Mouse (Mus musculus) intestine, embryonic 15.5 days (tissue): ENCODE measurements around the gene Shisa5. TPM values are rescaled to one million over a fixed set of nuclear protein-coding genes. Genes with fewer than 3 reads are reported as not detected.

Experiments
- ATAC-seq: fragments of 200-750 bp; cut with Nextera tagmentation; 2 replicates; pipeline ENCODE4 v1.8.0; 2017; ENCODE audit warnings: moderate TSS enrichment, moderate library complexity
- H3K27ac ChIP-seq: fragments of 300-500 bp; sonication (generic); 2 replicates; pipeline ENCODE4 v1.5.1; 2015; ENCODE audit warnings: mild to moderate bottlenecking, inconsistent platforms
- H3K27me3 ChIP-seq: fragments of 300-500 bp; sonication (generic); replicated peaks from 2 replicates; pipeline ENCODE4 v1.6.1; 2015; ENCODE audit warnings: inconsistent platforms
- H3K36me3 ChIP-seq: fragments of 300-500 bp; sonication (generic); 2 replicates; pipeline ENCODE4 v1.6.1; 2015; ENCODE audit warnings: inconsistent platforms
- H3K4me1 ChIP-seq: fragments of 300-500 bp; sonication (generic); replicated peaks from 2 replicates; pipeline ENCODE4 v1.6.1; 2015; ENCODE audit warnings: inconsistent platforms
- H3K4me2 ChIP-seq: fragments of 300-500 bp; sonication (generic); replicated peaks from 2 replicates; pipeline ENCODE4 v1.6.1; 2015; ENCODE audit warnings: mild to moderate bottlenecking, inconsistent platforms
- H3K4me3 ChIP-seq: fragments of 300-500 bp; sonication (generic); replicated peaks from 2 replicates; pipeline ENCODE4 v1.5.1; 2015; ENCODE audit warnings: inconsistent platforms
- H3K9ac ChIP-seq: fragments of 300-500 bp; sonication (generic); 2 replicates; pipeline ENCODE4 v1.6.1; 2015; ENCODE audit warnings: inconsistent platforms
- H3K9me3 ChIP-seq: fragments of 300-500 bp; sonication (generic); 2 replicates; pipeline ENCODE4 v1.6.1; 2016; ENCODE audit warnings: inconsistent platforms
- WGBS: fragments of 180-500 bp; shearing (Covaris S2); methylation state at CpG from one replicate; pipeline ENCODE4 v1.1.7; 2015; 5-methylcytosine and 5-hydroxymethylcytosine counted together
- polyA plus RNA-seq: library from polyadenylated mRNA; unstranded; fragments of >200 nt; fragmentation: Nextera tagmentation; extraction: Ambion mirVana; gene quantifications from 2 replicates; pipeline ENCODE4 v1.2.1, GENCODE M21; 2015

Shisa5 gene
- polyA plus RNA-seq, 1 experiment from 2014 or later, result 112 TPM

DNA sequence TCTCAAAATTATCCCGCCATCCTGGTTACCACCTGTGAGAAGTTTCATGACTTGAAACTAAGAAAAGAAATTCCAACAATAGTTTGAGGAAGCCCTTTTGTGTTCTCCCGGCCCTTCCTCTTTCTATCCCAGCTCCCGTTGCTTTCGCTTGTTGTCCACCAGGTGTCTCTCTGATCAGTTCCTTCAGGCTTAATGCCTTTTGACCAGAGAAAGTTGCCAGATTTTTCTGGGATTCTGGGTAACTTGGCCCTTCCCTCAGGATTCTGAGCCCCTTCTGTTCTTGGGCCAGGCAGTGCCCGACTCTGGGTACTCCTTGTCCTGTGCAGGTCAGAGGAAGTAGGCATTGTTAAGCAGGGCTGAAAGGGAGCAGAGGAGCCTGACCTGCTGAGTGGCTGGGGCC is 49.6 kb downstream of the Shisa5 start:
- H3K4me2 ChIP-seq, result no peak overlapping the region

DNA sequence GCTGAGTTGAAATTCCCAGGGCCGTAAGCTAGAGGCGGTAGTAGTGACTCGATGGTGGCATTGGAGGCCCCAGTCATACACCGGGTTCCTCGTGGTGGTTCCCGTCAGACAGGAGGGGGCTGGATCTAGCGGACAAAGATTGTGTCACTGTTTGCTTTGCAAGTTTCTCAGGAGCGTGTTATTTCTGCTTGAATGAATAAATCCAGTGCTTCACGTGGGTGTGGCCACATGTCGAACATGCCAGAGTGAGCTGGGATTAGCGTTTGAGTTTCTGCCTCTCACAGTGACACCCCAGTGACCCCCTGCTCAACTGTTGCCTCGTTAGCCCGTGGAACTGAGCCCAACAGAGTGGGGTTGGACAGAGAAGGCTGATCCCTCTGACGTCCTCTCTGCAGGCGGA is 52.1 kb downstream of the Shisa5 start:
- H3K4me2 ChIP-seq, result no peak overlapping the region

More for the DNA sequence above, 49.6 kb downstream of the Shisa5 start:
- no peak overlapping the region for H3K9ac ChIP-seq
- H3K9me3 ChIP-seq, result no peaks in the 10 kb centered on the region
- no peak overlapping the region for H3K27ac ChIP-seq
- no peak for ATAC-seq
- 18% methylated on average over 5 of the region's 5 CpGs for WGBS
- H3K36me3 ChIP-seq, result peaks cover 9% of the 10 kb centered on the region; the same call in 1 of the 2 replicates
- no peak overlapping the region for H3K4me3 ChIP-seq
- H3K4me1 ChIP-seq, result peaks cover 6% of the 10 kb centered on the region; the same call in 1 of the 2 replicates
- no peaks in the 10 kb centered on the region for H3K27me3 ChIP-seq

DNA sequence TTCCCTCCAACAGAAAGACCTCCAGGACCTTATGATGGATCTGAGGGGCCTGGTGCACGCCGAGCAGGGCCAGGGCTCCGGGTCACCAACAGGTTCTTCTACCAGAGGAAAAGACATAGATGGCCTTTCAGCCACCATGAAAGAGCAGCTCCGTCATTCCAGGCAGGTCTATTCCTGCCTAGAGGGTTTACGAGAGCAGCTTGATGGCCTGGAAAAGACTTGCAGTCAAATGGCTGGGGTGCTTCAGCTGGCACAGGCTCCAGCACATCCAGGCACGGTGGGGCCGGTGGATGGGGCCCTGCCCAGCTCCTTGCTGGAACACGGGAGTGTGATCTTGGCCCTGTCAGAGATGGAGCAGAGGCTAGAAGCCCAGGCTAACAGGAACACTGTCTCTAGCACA is 53.4 kb downstream of the Shisa5 start:
- Histone ChIP-seq H3K27me3 (no peaks in the 10 kb centered on the region), H3K9me3 (no peaks in the 10 kb centered on the region), H3K9ac (no peak overlapping the region), H3K4me3 (no peak overlapping the region), H3K27ac (no peak overlapping the region), H3K4me2 (no peak overlapping the region), H3K4me1 (peaks cover 28% of the 10 kb centered on the region), H3K36me3 (peaks cover 9% of the 10 kb centered on the region; the same call in 1 of the 2 replicates)
- no peak for ATAC-seq
- 91% methylated on average over 8 of the region's 8 CpGs for WGBS

More for the DNA sequence above, 52.1 kb downstream of the Shisa5 start:
- Histone ChIP-seq H3K36me3 (peaks cover 9% of the 10 kb centered on the region; the same call in 1 of the 2 replicates), H3K27me3 (no peaks in the 10 kb centered on the region), H3K27ac (no peak overlapping the region), H3K9ac (no peak overlapping the region), H3K4me1 (peaks cover 20% of the 10 kb centered on the region), H3K9me3 (no peaks in the 10 kb centered on the region), H3K4me3 (no peak overlapping the region)
- no peak for ATAC-seq
- 71% methylated on average over 15 of the region's 15 CpGs for WGBS

DNA sequence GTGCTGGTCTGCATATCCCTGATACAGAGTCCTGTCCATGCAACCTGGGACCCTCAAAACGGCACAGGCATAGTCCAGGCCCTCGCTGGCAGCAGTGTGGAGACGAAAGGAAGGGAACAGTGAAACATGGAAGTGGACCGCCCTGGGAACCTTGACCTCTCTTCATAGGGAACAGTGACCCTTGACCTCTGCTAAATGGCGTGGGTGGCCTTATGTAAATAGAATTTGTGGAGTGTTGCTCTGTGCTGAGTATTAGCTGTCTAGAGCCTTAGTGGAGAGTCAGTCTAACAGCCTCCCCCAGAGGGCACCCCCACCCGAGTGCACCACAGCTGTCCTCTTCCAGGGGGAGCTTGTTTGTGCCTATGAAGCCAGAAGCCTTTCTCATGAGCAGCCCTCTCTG is 54.4 kb downstream of the Shisa5 start:
- peaks cover 38% of the 10 kb centered on the region for H3K4me1 ChIP-seq
- 50% methylated on average over 6 of the region's 6 CpGs for WGBS
- peaks cover 9% of the 10 kb centered on the region; the same call in 1 of the 2 replicates for H3K36me3 ChIP-seq
- no peaks in the 10 kb centered on the region for H3K9me3 ChIP-seq
- ATAC-seq, result no peak
- no peak overlapping the region for H3K4me2 ChIP-seq
- no peak overlapping the region for H3K4me3 ChIP-seq
- no peaks in the 10 kb centered on the region for H3K27me3 ChIP-seq
- no peak overlapping the region for H3K9ac ChIP-seq
- no peak overlapping the region for H3K27ac ChIP-seq

DNA sequence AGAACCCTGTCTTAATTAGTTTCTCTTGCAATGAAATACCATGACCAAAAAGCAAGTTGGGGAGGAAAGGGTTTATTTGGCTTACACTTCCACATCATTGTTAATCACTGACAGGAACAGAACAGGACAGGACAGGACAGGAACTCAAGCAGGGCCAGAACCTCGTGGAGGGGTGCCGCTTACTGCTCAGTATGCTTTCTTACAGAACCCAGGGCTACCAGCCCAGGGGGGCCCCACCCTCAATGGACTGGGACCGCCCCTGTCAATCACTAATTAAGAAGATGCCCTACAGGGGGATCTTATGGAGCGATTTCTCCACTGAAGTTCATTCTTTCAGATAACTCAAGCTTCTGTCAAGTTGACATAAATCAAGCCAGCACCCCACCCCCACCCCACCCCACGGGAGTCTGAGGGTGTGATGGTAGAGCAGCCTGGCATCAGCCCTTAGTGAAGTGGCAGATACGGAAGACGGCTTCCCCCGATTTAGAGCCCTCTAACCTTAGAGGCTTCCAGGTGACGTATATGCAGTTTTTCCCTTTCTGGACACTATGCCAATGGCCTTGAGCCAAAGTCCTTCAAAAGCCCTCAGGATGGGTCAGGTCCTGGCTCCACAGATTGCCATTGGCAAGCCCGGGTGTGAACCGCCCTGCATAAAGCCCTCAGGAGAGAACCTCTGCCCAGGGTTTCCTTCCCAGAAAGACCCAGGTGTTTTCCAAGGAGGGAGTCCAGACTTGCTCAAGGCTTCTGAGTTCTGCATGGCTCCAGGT is 55.6 kb downstream of the Shisa5 start:
- H3K9ac ChIP-seq, result peak overlapping the region; percentile 84; the same call in 1 of the 2 replicates
- H3K36me3 ChIP-seq, result peaks cover 9% of the 10 kb centered on the region; the same call in 1 of the 2 replicates
- no peaks in the 10 kb centered on the region for H3K9me3 ChIP-seq
- 21% methylated on average over 11 of the region's 11 CpGs for WGBS
- H3K4me2 ChIP-seq, result peak overlapping the region; percentile 85
- H3K27me3 ChIP-seq, result no peaks in the 10 kb centered on the region
- H3K4me3 ChIP-seq, result peak overlapping the region; percentile 72
- H3K27ac ChIP-seq, result peak overlapping the region; percentile 98
- H3K4me1 ChIP-seq, result peaks cover 49% of the 10 kb centered on the region
- peak; percentile 2; the same call in 1 of the 2 replicates for ATAC-seq

DNA sequence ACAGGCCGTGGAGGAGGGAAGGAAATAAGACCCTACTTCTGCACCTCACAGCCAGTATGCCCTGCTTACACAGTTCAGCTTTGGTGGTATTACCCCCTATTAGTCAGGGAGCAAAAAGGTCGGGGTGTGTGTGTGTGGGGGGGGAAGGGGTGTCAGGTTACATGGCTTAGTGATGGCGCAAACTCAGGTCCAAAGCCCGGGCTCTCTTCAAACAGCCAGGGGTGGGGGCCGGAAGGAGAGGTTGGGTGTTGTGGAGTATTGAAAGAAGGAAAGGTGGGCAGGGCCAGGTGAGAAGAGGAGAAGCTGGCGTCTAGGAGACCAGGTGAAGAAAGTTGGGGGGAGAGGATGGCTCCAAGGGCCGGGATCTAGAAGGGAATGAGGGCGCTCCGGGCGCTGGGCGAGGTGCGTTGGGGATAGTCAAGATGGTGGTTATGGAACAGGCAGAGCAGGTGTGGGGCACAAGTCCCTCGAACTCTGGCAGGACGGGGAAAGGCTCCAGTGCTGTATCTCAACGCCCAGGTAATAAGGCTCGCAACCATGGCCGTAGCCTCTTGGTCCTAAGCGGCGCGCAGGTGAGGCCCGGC is 56.3 kb downstream of the Shisa5 start:
- H3K4me3 ChIP-seq, result peak overlapping the region; percentile 72
- peaks cover 9% of the 10 kb centered on the region; the same call in 1 of the 2 replicates for H3K36me3 ChIP-seq
- H3K4me1 ChIP-seq, result peaks cover 56% of the 10 kb centered on the region
- ATAC-seq, result peak; percentile 55
- no peaks in the 10 kb centered on the region for H3K27me3 ChIP-seq
- peak overlapping the region; percentile 85 for H3K4me2 ChIP-seq
- H3K27ac ChIP-seq, result peak overlapping the region; percentile 98
- H3K9ac ChIP-seq, result peak overlapping the region; percentile 84
- 3% methylated on average over 16 of the region's 21 CpGs for WGBS
- no peaks in the 10 kb centered on the region for H3K9me3 ChIP-seq

DNA sequence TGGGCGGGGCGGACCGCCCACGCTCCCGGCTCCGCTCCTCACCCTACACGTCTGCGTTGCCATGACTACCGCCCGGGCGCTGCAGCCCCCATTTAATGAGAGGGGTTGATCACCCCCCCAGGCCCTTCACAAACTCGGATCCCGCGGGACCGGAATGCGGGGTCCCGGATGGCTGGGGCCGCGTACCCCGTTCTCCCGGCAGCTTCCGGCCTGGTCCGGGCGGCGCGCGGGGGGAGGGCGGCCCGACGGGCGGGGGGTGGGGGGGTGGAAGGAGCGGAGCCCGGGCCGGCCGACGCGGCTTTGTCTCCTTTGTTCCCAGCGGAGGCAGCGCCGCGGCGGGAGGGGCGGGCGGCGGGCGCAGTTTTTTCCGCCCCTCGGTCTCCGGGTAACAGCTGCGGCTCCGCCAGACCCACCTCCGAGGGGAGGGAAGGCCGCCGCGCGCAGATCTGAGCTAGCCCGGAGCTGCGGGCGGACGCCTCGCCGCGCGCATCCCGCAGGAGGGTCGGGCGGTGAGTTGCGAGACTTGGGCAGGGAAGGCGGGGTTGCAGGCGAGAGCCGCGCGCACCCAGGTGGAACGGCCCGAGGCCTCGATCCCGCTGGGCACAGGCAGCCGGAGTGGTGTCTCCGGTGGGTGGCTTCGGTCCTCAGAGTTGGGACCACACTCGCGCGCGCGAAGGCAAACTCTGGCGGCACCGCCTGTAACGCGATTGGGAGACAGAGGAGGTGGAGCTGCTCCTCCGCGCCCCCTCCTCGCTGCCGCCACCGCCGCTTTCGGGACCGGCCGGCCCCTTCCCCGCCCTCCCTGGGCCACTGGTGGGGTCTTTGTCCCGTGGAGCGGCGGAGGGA is 57.0 kb downstream of the Shisa5 start, which contains the start of gene Plxnb1:
Gene Plxnb1 (plus strand): TSS at position 253 of the 846 bp plus-strand sequence.
- H3K9me3 ChIP-seq, result no peaks in the 10 kb centered on the region
- H3K4me2 ChIP-seq, result peak within 1 kb of the TSS; percentile 85
- peak within 1 kb of the TSS; percentile 84 for H3K9ac ChIP-seq
- WGBS, result under 1% methylated on average over 79 of the region's 102 CpGs
- peak within 1 kb of the TSS; percentile 72 for H3K4me3 ChIP-seq
- ATAC-seq, result peak; percentile 75
- H3K4me1 ChIP-seq, result peaks cover 56% of the 10 kb centered on the region
- no peaks in the 10 kb centered on the region for H3K27me3 ChIP-seq
- H3K27ac ChIP-seq, result peak within 1 kb of the TSS; percentile 98
- H3K36me3 ChIP-seq, result peaks cover 9% of the 10 kb centered on the region; the same call in 1 of the 2 replicates

DNA sequence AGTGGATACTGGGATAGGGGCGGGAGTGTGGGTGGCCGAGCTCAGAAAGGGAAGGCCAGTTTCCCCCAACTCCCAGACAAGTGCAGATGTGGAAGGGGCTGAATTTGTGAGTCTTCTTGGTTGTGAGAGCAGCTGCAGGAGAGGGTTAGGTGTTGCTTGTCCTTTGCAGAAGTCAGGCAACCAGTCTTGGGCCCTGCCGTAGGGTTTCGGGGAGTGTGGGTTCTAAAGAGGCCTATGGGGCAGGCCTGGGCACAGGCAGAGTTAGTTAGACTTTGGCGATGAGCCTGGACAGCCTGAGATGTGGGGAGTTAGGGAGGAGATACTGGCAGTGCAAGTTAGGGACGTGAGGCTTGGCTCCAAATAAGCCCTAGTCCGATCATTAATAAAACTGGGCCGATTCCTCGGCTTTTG is 57.9 kb downstream of the Shisa5 start:
- no peaks in the 10 kb centered on the region for H3K9me3 ChIP-seq
- peaks cover 56% of the 10 kb centered on the region for H3K4me1 ChIP-seq
- peak overlapping the region; percentile 98 for H3K27ac ChIP-seq
- peaks cover 9% of the 10 kb centered on the region; the same call in 1 of the 2 replicates for H3K36me3 ChIP-seq
- H3K9ac ChIP-seq, result peak overlapping the region; percentile 84
- no peak for ATAC-seq
- no peaks in the 10 kb centered on the region for H3K27me3 ChIP-seq
- H3K4me3 ChIP-seq, result peak overlapping the region; percentile 72
- H3K4me2 ChIP-seq, result peak overlapping the region; percentile 85
- WGBS, result 18% methylated on average over 9 of the region's 9 CpGs

DNA sequence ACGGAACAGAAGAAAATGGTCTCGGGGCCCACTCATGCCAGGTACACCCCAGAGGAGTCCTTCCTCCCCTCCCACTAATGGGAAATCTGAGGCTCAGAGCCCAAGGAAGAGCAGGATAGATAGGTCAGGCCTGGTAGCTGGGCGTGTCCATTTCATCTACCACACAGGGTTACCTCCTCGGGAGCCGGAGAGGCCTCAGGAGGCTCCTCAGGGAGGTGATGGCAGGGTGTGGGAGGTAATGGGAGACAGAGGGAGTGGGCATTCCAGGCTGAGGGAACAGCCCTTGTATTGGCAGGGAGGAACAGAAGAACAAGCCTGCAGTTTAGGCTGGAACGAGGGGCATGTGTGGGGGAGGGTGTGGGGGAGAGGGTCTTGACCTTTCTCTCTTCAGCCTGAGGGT is 58.5 kb downstream of the Shisa5 start:
- 0 out of 2 replicates have a peak, but pooled peaks have one; percentile 5 for ATAC-seq
- peak overlapping the region; percentile 98 for H3K27ac ChIP-seq
- H3K4me1 ChIP-seq, result peaks cover 56% of the 10 kb centered on the region
- WGBS, result 28% methylated on average over 6 of the region's 6 CpGs
- peak overlapping the region; percentile 72 for H3K4me3 ChIP-seq
- H3K9ac ChIP-seq, result peak overlapping the region; percentile 84
- H3K9me3 ChIP-seq, result no peaks in the 10 kb centered on the region
- H3K36me3 ChIP-seq, result peaks cover 3% of the 10 kb centered on the region; the same call in 1 of the 2 replicates
- H3K27me3 ChIP-seq, result no peaks in the 10 kb centered on the region
- H3K4me2 ChIP-seq, result peak overlapping the region; percentile 85

DNA sequence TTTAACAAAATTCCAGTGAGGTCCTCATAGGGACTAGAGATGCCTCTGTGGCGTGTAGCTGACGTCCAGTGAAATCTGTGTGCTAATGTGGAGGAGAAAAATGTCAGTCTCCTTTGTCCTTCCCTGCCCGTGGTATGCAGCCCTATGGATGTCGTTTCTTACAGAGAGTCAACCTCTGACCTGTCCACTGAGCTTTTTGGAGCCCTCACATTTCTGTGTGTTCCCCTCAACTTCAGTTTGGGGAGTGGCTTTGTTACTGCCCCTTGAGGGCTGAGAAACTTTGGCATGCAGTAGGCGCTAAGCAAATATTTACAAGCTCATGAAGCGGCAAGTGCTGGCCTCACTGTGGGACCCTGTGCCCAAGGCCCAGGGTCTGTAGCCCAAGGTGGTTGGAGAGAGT is 58.9 kb downstream of the Shisa5 start:
- Histone ChIP-seq H3K27ac (peak overlapping the region; percentile 98), H3K4me2 (peak overlapping the region; percentile 85), H3K9ac (peak overlapping the region; percentile 84; the same call in 1 of the 2 replicates), H3K4me3 (peak overlapping the region; percentile 72), H3K27me3 (no peaks in the 10 kb centered on the region), H3K4me1 (peaks cover 56% of the 10 kb centered on the region), H3K36me3 (no peaks in the 10 kb centered on the region), H3K9me3 (no peaks in the 10 kb centered on the region)
- 20% methylated on average over 6 of the region's 6 CpGs for WGBS
- ATAC-seq, result no peak

DNA sequence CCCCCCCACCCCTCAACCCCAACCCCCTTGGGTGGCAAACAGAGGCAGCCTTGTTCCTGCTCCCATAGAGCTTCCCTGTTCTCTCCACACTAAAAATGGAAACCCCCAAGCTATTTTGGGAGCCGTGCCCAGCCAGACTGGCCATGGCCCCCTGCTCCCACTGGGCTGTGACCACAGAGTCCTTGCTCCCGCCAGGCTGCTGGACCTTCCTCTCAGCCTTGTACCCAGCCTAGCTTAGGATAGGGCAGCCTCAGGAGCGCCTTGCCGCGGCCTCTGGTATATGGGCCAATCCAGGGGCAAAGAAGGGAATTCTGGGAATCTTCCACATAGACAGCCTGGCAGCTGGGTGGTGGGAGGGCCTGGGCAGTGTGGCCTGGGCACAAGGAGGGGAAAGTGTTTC is 59.5 kb downstream of the Shisa5 start:
- Histone ChIP-seq H3K9ac (no peak overlapping the region), H3K4me1 (peaks cover 54% of the 10 kb centered on the region)
- 66% methylated on average over 5 of the region's 5 CpGs for WGBS

More for the DNA sequence above, 59.5 kb downstream of the Shisa5 start:
- Histone ChIP-seq H3K27ac (peak overlapping the region; percentile 98; the same call in 1 of the 2 replicates), H3K27me3 (no peaks in the 10 kb centered on the region), H3K9me3 (no peaks in the 10 kb centered on the region), H3K4me3 (no peak overlapping the region), H3K4me2 (peak overlapping the region; percentile 85), H3K36me3 (no peaks in the 10 kb centered on the region)
- no peak for ATAC-seq
